Mouse (Mus musculus): Measurements from ENCODE around the gene Adm.
A peak's percentile ranks its signal among the peaks of the same experiment; 100 is the strongest.
"Not testable (repeated sequence)": the region's sequence is repeated elsewhere in the genome, so short reads cannot be mapped to it uniquely, and the experiment has no call there.

Adm gene

DNA sequence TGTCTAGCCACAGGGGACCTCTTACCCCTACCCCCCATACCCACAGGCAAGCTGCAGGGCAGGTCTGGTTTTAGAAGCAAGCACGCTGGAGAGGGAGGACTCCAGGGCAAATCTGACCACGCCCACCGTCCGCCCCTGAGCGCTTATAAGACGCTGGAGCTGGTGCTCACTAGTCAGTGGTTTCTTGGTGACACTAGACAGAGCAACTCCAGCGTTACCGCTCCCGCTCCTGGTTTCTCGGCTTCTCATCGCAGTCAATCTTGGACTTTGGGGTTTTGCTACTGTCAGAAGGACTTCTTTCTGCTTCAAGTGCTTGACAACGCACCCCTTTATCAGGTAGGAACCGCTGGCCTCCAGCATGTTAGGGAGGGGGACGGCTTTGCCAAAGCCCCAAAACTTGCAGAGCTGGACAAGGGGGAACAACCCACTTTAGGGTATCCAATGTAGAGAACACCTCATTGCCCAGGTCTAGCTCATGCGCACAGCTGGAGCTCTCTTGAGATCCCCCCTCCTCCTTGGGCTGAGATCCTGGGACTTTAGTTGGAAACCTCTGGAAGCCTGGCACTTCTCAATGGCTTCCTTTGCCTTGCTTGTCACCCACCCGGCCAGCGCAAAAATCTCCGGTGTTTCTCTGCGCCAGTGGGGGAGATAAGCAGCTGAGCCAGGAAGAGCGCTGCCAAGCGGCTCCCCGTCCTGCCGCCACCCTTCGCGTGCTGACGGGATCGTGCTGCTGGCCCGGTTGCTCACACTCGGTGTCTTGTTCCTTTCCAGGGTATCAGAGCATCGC is at the start of gene Adm:
Gene Adm (plus strand): TSS at position 176 of the 787 bp plus-strand sequence.
- DNase-seq (ENCODE audit: low read depth, low spot score) = peak; percentile 86

DNA sequence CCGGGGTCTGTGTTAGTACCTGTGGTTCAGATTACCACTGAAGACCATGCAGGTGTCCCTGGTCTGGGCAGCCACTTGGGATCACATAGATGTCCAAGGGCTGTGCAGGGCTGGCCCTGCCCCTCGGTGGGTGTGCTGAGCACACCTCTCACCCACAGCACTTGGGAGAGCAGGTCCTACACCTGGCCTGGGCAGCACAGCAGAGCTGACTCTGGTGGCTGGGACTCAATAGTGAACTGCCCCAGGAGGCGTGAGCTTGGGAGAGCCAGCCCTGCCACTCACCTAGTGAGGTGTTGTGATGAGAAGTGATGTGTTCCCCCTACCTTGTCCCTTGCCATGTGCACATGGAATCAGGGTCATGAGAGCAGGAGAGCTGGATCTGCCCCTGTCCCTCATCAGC is 43.8 kb upstream of the Adm start:
- DNase-seq (ENCODE audit: low read depth, low spot score) = no peak

DNA sequence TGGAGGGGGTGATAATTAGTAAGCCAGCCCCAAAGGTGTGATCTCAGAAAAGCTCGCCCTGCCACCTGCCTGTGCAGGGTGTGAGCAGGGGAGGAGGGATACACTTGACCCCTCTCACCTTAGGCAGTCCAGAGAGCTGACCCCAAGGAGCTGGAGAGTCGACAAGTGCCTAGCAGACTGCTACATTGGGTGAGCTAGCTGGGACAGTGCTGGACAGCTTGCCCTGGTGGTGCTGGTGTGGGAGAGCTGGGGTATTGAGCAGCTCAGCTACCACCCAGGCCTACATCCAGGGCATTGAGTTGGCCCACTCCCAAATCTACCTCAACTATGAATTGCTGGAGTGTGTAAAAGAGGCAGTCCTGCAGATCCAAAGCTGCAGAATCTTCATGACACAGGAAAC is 43.3 kb upstream of the Adm start:
- DNase-seq (ENCODE audit: low read depth, low spot score) = no peak

DNA sequence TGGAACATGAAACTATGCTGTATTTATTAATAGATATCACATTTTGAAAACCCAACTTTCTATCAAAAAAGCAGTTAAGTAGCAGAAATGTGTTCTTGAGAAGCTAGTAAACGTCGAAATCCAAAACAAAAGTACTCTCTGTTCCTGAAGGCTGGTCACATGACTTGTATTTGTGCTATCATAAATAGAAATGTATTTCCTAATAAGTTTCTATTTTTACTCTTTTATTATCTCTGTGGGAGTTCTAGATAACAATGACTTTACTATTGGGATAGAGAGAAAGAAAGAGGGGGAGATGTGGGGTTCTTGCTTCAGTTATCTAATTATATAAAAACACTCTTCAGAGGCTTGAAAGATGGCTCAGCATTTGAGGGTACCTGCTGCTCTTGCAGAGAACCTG is 42.2 kb upstream of the Adm start:
- no peak for DNase-seq (ENCODE audit: low read depth, low spot score)

DNA sequence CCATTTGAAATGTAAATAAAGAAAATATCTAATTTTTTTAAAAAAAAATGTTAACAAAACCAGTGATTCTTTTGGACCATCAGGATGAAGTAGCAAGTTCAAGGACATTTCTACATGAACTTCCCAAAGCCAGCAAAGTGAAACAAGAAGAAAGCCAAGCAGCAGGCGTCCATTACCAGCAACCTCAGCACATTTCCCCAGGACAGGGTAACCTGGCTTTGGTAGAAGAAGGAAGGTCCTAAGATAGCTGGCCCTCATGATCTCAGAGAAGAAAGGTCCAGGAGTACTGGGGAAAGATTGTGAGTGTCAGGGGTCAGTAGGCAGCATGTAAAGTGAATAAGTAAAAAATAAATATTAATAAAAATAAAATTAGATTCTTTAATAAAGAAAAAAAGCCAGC is 39.7 kb upstream of the Adm start:
- no peak for DNase-seq (ENCODE audit: low read depth, low spot score)

DNA sequence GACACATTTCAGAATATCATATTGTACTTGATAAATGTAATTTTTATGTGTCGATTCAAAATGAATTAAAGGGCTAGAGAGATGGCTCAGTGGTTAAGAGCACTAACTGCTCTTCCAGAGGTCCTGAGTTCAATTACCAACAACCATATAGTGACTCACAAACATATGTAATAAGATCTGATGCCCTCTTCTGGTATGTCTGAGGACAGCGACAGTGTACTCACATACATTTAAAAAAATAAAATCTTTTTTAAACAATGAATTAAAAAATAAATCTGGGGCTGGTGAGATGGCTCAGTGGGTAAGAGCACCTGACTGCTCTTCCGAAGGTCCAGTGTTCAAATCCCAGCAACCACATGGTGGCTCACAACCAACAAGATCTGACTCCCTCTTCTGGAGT is 33.5 kb upstream of the Adm start:
- DNase-seq (ENCODE audit: low read depth, low spot score) = not testable (repeated sequence)

DNA sequence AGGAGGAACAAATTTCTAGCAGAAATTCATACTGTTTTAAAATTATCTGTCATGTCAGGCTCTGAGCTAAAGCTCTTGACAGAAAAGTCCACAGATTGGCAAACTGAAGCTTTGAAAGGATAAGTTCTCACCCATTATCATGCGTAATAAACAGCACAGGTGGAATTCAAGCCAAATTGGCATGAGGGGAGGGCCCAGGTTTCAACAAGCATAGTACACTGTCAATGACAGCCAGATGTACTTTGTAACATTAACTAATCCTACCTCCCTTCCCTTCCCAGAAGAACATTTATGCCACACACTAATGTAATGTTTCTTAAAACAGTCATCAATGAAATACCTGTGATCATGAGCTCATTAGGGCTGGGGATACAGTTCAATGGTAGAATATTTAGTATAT is 30.3 kb upstream of the Adm start:
- no peak for DNase-seq (ENCODE audit: low read depth, low spot score)

DNA sequence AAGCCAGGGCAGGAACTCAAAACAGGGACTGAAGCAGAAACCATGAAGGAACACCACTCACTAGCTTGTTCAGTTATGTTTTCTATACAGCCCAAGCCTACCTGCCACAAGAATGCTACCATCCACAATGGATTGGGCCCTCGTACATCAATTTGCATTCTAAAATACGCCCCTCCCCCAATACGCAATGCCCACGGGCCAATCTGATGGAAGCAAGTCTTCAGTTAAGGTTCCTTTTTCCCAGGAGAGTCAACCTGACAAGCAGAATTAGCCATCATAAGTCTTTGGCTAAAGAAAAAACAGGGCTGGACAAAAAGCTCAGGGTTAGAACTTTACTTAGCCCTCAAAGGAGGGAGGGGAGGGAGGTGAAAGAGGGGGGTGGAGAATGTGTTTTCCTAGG is 22.0 kb upstream of the Adm start:
- DNase-seq (ENCODE audit: low read depth, low spot score) = peak; percentile 52

DNA sequence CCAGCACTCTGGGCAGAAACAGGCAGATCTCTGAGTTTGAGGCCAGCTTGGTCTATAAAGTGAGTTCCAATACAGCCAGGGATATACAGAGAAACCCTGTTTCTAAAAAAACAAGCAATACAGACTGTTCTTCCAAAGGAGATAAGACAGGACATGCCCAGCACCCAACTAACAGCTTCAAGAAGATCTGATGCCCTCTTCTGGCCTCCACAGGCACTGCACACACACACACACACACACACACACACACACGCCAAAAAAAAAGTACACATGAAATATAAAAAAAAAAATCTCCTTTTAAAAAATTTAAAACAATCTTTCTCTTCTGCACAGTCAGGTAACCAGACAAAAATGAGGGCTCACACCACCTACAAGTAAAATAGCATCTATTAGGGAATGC is 20.6 kb upstream of the Adm start:
- DNase-seq (ENCODE audit: low read depth, low spot score) = peak; percentile 48

DNA sequence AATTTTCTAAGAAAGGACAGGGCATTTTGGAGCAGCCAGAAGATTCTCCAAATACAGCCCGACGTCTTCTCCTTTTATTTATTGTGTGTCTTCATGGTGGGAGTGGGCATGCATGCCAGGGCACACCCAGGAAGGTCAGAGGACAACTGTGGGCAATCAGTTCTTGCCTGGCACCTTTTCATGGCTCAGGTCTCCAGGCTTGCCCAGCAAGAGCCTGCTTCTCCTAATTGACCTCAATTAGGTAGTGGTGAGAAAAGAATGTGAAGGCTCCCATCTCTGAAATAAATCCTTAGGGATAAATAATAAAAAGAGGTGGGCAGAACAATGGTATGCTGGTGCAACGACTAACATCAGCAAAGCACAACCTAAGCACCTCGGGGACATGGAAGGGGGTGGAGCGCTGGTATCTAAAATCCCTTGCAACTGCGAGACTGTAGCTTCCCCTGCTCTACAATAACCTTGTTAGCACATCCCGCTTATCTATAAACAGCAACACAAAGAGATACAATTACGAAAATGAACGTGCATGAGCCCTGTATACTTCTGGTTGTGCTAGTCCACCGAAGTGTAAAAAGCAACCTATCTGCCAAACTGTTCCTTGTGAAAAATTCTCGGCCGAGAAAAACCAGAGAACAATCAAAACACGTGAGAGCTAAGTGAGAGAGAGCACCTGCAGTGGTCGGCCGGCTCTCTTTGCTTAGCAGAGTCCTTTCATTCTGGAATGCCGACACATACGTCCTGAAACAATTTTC is 13.9 kb upstream of the Adm start:
- no peak for DNase-seq (ENCODE audit: low read depth, low spot score)

DNA sequence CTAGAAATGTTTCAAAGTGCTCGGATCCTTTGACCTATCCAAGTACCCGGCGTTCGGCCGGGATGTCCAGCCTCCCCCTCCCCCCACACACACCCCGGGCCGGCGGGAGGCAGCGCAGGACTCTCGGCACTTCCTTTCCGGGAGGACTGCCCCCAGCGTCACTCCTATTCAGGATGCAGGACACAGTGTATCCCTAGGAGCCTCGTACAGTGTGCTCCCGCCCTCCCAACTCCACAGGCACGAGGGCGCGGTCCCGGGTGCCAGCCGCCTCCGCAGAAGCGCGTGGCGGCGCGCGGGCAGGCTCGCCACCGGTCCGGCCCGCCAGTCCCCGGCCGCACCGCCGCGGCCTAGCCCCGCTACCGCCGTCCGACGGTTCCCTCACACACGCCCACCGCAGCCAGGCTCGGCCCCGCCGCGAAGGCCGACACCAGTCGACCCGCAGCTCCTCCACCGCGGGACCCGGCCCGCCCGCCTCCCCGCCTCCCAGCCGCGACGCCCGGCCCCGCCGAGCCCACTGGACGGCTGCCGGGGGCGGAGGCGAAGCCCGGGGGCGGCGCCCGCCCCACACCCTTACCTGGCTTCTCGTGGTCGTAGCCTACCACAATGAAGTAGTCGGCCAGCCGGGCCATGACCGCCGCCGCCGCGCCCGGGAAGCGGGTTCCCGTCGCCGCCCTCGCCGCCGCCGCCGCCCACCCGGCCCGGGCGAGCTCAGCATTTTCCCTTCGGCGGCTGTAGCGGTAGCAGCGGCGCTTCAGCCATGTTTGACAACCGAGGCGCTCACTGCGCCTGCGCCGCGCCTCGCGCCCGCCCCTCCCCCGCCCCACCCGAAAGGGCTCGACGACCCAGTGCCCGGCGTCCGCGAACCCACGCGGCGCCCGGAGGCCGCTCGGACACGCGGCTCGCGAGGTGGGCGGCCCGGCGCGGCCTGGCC is 13.1 kb upstream of the Adm start, which contains the start of gene Sbf2:
Gene Sbf2 (minus strand): TSS at position 790 of the 931 bp plus-strand sequence.
- DNase-seq (ENCODE audit: low read depth, low spot score) = peak; percentile 89

DNA sequence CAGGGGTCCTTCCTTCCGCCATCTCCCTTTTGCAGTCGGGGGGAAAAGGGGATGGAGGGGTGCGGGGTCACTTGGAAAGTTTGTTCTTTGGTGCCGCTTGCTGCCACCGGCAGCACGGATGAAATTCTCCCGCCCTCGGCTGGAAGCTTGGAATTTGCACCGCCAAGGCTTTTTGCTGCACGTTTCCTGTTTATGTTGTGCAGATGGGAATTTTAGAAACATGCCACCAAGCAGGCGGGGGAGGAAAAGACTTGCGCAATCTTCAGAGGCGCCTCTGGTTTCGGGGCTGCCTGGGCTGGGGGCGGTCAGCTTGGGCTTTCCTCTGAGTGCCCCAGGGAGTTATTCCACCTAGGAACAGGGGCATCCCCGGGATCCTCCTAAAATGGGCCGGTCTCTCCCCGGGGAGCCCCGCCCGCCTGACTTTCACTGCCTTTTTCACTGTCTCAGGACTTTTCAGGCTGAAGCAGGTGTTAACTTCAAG is 12.3 kb upstream of the Adm start:
- peak; percentile 53 for DNase-seq (ENCODE audit: low read depth, low spot score)

DNA sequence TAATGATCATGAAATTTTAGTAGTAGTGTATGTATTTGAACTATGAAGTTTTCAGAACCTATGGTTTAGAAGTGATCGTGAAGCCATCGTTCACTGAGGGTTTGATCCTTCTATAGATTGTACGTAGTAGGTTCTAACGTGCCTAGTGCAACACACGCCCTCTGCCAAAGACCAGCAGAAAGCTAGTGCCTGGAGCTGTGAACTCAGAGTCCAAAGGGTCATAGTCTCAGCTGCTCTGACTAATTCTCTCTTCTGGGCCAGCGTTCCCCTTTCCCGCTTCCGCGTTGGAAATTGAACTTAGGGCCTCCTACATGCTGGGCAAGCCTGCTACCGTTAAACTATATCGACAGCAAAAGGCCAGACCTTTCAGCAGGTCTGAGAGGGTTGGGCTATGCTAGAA is 11.7 kb upstream of the Adm start:
- DNase-seq (ENCODE audit: low read depth, low spot score) = no peak

DNA sequence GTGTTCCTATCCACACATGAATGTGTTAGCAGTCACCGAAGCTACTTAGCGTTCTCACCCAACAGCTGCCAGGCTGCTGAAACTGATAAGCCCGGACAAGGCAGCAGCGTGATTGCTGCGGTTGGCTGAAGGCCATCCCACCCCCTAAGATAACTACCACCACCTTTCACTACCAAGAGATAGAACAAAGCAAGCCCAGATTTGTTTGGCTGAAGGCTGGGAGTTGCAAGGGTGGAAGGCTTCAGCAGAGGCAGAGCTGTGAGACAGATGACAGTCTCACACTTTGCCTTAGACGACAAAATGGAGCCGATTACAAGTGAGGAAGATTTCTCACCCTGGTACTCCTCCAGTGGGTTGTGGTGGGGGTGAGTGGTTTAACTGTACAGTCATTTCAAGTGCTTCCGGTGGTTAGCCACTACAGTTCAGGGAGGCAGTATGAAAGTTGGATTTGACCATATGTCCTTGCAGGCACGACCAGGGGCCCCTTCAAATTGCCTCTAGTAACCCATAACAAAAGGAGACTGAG is 8.3 kb upstream of the Adm start:
- DNase-seq (ENCODE audit: low read depth, low spot score) = no peak

DNA sequence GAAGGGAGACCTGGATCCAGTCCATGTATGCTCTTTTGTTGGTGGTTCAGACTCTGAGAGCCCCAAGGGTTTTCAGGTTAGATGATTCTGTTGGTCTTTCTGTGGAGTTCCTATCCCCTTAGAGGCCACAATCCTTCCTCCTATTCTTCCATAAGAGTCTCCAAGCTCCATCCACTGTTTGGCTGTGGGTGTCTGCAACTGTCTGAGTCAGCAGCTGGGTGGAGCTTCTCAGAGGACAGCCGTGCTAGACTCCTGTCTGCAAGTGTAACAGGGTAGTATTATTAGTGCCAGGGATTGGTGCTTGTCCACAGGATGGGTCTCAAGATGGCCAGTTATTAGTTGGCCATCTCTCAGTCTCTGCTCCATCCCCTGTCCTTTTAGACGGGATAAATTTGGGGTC is 3.4 kb upstream of the Adm start:
- DNase-seq (ENCODE audit: low read depth, low spot score) = no peak

DNA sequence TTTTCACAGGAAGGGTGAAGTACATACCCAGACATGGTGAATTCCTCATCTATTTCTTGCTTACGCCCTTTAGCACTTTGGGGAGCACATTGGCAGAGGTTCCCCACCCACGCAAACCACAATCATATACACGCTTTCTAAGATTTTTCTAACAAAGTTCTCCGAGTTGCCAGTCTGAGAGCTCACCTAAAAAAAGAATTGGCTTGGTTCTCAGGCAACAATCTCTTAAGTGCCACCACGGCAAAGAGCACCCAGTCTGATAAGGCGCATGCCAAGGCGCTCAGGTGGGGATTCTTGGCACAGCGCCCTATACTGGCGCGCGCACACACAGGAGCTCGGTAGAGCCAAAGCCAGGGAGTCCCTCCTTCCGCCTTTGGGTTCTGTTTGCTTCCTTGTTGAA is 2.5 kb upstream of the Adm start:
- no peak for DNase-seq (ENCODE audit: low read depth, low spot score)

DNA sequence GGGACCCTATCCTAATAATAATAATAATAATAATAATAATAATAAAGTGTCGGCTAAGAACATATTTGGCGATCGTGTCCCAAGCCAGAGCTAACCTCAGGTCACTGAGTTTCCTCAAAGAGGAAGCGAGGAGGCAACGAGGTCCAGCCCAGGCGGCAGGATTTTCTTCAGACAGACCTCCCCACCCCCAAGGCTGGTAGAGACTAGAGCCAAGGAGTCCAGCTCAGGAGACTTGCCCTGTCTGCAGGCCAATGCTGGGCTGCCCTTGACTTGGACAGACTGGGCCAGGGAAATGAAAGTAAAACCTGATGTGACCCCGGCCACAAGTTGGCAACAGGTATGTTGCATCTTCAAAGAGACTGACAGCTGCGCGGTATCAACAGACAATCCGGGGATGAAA is 2.0 kb upstream of the Adm start:
- DNase-seq (ENCODE audit: low read depth, low spot score) = no peak

DNA sequence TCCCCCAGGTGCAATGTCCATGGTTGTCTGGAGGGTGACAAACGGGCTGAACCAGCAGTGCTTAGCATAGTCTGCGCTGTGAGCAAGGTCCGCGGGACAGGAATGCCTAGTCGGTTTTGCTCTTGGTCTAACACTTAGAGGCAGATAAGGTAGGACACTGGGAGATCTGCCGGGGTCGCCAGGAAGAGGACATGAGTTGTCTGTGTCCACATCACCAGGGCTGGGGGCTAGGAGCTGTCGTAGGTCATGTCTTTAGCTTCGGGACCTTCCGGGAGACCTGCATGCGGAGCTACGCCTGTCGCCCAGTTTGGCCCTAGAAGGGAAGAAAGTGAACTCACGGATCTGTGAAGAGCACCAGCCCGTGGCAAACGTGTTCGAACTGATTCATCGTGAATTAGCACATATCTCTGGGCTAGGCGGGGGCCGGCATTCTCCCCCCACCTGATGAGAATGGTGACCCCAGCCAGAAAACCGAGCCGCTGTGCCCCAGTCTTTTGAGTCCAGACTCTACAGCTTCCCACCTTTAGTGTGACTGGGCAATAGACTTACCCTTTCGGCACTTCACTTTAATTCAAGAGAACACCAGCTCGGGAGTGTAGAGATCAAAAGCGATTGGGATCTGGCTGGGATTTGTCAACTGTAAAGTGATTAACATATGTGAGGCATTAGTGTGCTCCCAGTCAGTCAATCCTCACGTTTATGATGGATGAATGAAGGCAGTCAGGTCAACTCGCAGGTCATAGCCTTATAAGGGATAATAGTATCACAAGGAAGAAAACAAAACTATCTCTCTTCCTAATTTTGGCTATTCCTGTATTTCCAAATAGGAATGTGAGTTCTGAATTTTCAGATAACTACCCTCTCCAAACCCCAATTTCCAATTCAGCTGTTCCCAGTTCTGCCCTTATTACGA is 1.0 kb upstream of the Adm start:
- no peak for DNase-seq (ENCODE audit: low read depth, low spot score)

DNA sequence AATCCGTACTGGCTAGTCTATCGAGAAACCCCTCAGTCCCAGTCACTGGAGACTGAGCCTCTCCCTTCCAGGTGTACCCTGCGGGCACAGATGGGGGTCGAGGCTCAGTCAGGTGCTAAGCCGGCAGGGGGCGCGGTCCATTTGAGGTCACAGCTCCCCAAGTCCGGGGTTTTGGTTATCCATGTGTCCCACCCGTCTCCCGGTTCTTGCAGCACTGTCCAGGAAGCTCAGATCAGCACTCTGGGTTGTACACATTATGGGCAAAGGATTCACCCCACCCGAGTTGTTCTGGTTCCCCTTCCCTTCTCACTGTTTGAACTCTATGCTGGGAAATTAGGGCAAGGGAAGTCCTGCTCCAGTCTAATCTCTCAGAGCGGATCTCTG is 370 bp upstream of the Adm start:
- no peak for DNase-seq (ENCODE audit: low read depth, low spot score)

DNA sequence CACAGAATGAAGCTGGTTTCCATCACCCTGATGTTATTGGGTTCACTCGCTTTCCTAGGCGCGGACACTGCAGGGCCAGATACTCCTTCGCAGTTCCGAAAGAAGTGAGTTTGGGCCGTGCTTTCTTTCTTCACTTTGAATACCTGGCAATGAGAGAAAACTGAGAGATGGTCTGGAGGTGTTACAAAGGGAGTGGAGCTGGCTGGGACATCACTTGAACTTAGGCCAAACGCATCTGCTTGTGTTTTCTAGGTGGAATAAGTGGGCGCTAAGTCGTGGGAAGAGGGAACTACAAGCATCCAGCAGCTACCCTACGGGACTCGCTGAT is 776 bp downstream of the Adm start:
- DNase-seq (ENCODE audit: low read depth, low spot score) = no peak

Data from R1 (cell line).